Mouse (Mus musculus) layer of hippocampus, adult 8-10 months (tissue): Measurements from ENCODE around the gene Kank1. TPM values are rescaled to one million over a fixed set of nuclear protein-coding genes. Genes with fewer than 3 reads are reported as not detected.
"Not testable (repeated sequence)": the region's sequence is repeated elsewhere in the genome, so short reads cannot be mapped to it uniquely, and the experiment has no call there.

Source experiments
- DNase-seq, 2 experiments: peaks; one replicate each; pipeline ENCODE4 v3.0.0; 2022; ENCODE audit warnings: low spot score in 2 of 2
- total RNA-seq, 4 experiments: library from RNA; stranded (reverse); gene quantifications; 2 replicates each; pipeline ENCODE4 v1.2.4; 2022

The Kank1 gene
- total RNA-seq, 4 experiments from 2014 or later = 16.3 to 18.5 (median 17.4) TPM

GRCm38 (mm10) chr19:25435412-25435811 is 198.6 kb downstream of the Kank1 start:
- DNase-seq = no peak

GRCm38 (mm10) chr19:25436175-25436574 is 199.4 kb downstream of the Kank1 start:
- DNase-seq = no peak

GRCm38 (mm10) chr19:25436789-25437650 is 200.2 kb downstream of the Kank1 start:
- DNase-seq = no peak

GRCm38 (mm10) chr19:25438246-25438645 is 201.5 kb downstream of the Kank1 start:
- DNase-seq = no peak

GRCm38 (mm10) chr19:25439807-25440206 is 203.0 kb downstream of the Kank1 start:
- no peak for DNase-seq

- no peak for DNase-seq
Observed at GRCm38 (mm10) chr19:25440736-25441135, 204.0 kb downstream of the Kank1 start.

GRCm38 (mm10) chr19:25445054-25445453 is 208.3 kb downstream of the Kank1 start:
- peak; percentile 39 to 66 for DNase-seq

GRCm38 (mm10) chr19:25445842-25446241 is 209.1 kb downstream of the Kank1 start:
- DNase-seq = no peak

GRCm38 (mm10) chr19:25446683-25447082 is 209.9 kb downstream of the Kank1 start:
- DNase-seq = no peak

- DNase-seq = no peak
Observed at GRCm38 (mm10) chr19:25447373-25447772, 210.6 kb downstream of the Kank1 start.

GRCm38 (mm10) chr19:25450869-25451629 is 214.3 kb downstream of the Kank1 start:
- peak in 1 of 2 experiments; percentile 24 for DNase-seq

- DNase-seq = no peak
Observed at GRCm38 (mm10) chr19:25453146-25453545, 216.4 kb downstream of the Kank1 start.

- DNase-seq = no peak
Observed at GRCm38 (mm10) chr19:25460760-25461159, 224.0 kb downstream of the Kank1 start.

GRCm38 (mm10) chr19:25461553-25462320 is 225.0 kb downstream of the Kank1 start:
- DNase-seq = no peak

- DNase-seq = not testable (repeated sequence)
Observed at GRCm38 (mm10) chr19:25475806-25476205, 239.0 kb downstream of the Kank1 start.

- DNase-seq = no peak
Observed at GRCm38 (mm10) chr19:25479152-25479669, 242.4 kb downstream of the Kank1 start.

- DNase-seq = no peak
Observed at GRCm38 (mm10) chr19:25480820-25481219, 244.0 kb downstream of the Kank1 start.
